Mouse (Mus musculus) stomach, postnatal 0 days (tissue): ENCODE results near the gene Sdk2.

Source experiments
- CTCF ChIP-seq: IDR thresholded peaks from 2 replicates; pipeline ENCODE4 v1.5.1; 2016; ENCODE audit warnings: antibody characterized with exemption, low read depth, mild to moderate bottlenecking, moderate library complexity
- EP300 ChIP-seq: optimal IDR thresholded peaks from 2 replicates; pipeline ENCODE3; 2016; ENCODE audit warnings: antibody characterized with exemption

DNA sequence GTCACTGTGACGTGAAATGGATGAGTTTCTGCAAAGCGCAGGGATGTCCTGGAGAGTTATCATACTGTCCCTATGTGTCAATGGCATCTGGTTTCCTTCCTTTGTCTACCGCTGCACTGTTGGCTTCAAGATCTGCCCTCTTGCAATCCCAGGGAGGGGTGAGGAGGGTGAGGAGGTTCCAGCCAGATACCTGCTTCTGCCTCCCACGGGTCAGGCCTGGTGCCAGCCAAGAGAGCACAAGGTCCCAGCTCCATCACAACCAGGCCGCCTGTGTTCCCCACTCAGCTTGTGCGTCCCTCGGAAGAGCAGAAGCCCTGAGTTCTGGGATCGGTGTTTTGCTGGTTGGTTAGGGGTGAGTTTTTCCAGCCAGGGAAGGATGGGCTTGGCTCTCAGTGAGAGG lies 299.6 kb downstream of the Sdk2 start:
- TF ChIP-seq CTCF (no peak), EP300 (no peak)
